Mouse (Mus musculus): Measurements from ENCODE around the gene Fam181a. TPM values are rescaled to one million over a fixed set of nuclear protein-coding genes. Genes with fewer than 3 reads are reported as not detected.

Fam181a gene
- 0.23 TPM in 1 of 2 replicates, not detected in the other for polyA plus RNA-seq (2016; fragmentation: Nextera tagmentation; extraction: Ambion mirVana)

DNA sequence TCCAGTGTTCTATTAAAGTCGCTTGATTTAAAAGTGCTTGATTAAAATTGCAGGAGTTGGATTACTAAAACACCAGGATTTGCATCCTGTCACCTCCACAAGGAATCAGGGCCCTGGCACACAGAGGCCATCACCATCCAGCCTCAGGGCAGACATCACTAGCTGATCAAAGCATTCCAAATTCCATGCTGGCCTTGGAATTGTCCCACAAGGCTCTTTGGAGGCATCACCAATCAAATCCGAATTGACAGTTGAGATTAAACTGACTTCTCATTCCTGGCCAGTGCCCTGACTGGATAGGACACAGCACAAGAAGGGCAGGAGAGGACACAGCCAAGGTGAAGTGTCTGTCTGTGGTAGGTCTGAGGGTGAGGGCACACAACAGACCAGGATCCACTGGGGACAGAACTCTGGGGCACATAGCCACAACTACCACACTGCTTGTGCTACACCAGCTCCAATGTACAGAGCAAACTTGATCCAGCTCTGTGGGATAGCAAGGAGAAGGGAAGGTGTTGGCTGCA lies at the start of gene Fam181a:
Gene Fam181a (plus strand): TSS at position 232 of the 524 bp plus-strand sequence.
- no peak within 1 kb of the TSS for H3K27ac ChIP-seq
- H3K36me3 ChIP-seq, result no peaks in the 10 kb centered on the region
- H3K4me2 ChIP-seq, result no peak within 1 kb of the TSS
- peaks cover 12% of the 10 kb centered on the region for H3K4me1 ChIP-seq (replicated peaks)
- H3K4me3 ChIP-seq (replicated peaks), result no peak within 1 kb of the TSS
- WGBS, result 59% methylated on average over 2 of the region's 2 CpGs
- no peak within 1 kb of the TSS for H3K9ac ChIP-seq (replicated peaks)
- H3K9me3 ChIP-seq, result no peaks in the 10 kb centered on the region
- peaks cover 32% of the 10 kb centered on the region for H3K27me3 ChIP-seq
- ATAC-seq (ENCODE audit: insufficient number of reproducible peaks, insufficient read depth, low FRiP score, low TSS enrichment, low read depth), result no peak

DNA sequence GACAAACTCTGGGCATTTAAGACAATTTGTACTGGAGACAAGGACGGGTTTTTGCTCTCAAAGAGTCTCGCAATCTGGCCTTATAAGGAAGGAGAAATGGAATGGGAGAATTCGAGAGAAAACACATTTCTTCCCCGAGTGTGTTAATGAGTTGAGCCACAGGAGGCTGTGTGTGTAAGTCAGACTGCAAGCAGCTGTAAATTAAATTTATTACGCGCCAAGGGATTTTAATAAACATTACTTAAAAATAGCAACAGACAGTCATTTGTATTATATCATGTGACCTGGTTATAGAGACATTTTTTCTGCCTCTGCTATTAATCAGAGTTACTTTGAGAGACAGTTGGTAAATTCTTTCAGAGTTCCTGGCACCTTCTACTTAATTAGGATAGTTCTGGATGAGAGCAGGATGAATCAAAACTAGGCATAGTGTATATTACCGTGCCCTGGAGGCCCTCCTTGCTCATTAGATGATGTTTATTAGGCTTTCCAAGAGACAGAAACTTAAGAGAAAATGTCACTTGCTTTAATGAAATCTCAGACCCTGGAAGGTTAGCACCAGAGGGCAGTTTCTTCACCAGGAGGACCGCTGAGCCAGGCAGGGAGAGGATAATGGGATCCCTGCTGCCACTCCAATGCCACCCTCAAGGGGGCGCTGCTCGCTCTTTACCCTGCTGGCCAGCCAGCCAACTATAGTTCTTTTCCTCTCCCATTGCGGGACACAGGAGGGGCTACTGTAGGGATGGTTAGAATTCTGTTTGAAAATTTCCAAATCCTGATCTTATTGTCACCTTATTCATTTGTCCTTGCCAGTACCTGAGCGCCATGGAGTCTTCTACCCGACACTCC lies 48.5 kb upstream of the Fam181a start:
- H3K9ac ChIP-seq (replicated peaks), result no peak overlapping the region
- no peak overlapping the region for H3K4me3 ChIP-seq (replicated peaks)
- H3K27me3 ChIP-seq, result no peaks in the 10 kb centered on the region
- no peak overlapping the region for H3K27ac ChIP-seq
- no peak for ATAC-seq (ENCODE audit: insufficient number of reproducible peaks, insufficient read depth, low FRiP score, low TSS enrichment, low read depth)
- H3K36me3 ChIP-seq, result no peaks in the 10 kb centered on the region
- 0 out of 2 replicates have a peak, but pooled peaks cover 4% of the 10 kb centered on the region for H3K9me3 ChIP-seq
- 0 out of 2 replicates have a peak, but pooled peaks cover 4% of the 10 kb centered on the region for H3K4me1 ChIP-seq (replicated peaks)
- WGBS, result 40% methylated on average over 13 of the region's 13 CpGs
- H3K4me2 ChIP-seq, result no peak overlapping the region

DNA sequence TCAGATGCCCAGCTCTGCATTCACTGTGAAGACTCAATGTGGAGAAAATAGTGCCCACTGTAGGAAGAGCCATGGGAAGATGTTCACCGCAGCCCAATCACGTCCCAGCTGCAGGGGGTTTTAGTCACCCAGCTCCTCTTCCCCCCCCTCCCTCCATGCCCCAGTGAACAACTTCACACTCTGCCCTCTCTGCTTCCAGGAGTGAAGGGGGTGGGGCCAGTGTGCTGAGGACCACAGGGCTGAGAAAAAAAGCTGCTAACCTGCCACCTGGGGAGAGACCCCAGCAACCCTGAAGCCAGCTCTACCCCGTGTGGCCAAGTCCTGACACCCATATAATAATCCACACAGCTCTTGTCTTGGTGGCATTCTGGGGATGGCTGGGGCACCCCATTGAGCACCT lies 44.2 kb upstream of the Fam181a start:
- no peaks in the 10 kb centered on the region for H3K36me3 ChIP-seq
- 27% methylated on average over 3 of the region's 3 CpGs for WGBS
- ATAC-seq (ENCODE audit: insufficient number of reproducible peaks, insufficient read depth, low FRiP score, low TSS enrichment, low read depth), result no peak
- H3K4me2 ChIP-seq, result no peak overlapping the region
- no peaks in the 10 kb centered on the region; the same call in 1 of the 2 replicates for H3K27me3 ChIP-seq
- H3K4me1 ChIP-seq (replicated peaks), result peaks cover 12% of the 10 kb centered on the region
- H3K27ac ChIP-seq, result no peak overlapping the region
- no peaks in the 10 kb centered on the region for H3K9me3 ChIP-seq
- no peak overlapping the region for H3K4me3 ChIP-seq (replicated peaks)
- no peak overlapping the region for H3K9ac ChIP-seq (replicated peaks)

DNA sequence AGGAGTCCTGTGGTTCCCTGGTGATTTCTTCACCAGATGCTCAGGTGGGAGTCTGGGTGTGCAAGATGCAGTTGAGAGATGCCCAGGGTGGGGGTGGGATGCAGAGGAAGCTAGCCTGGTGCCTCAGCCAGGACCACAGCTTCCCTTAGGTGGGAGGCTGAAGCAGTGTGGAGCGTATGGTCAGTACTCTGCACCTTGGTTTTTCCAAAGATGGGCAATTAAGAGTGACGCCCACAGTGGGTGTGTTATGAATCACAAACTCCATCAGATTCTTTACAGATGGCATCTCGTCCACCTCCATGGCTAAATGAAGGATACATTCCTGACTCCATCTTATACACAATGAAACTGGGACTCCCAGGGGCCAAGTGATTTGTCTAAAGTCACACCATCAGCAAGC lies 38.6 kb upstream of the Fam181a start:
- no peak overlapping the region for H3K4me3 ChIP-seq (replicated peaks)
- no peak overlapping the region for H3K9ac ChIP-seq (replicated peaks)
- H3K36me3 ChIP-seq, result no peaks in the 10 kb centered on the region
- 89% methylated on average over 3 of the region's 3 CpGs for WGBS
- H3K9me3 ChIP-seq, result no peaks in the 10 kb centered on the region
- ATAC-seq (ENCODE audit: insufficient number of reproducible peaks, insufficient read depth, low FRiP score, low TSS enrichment, low read depth), result no peak
- peaks cover 8% of the 10 kb centered on the region for H3K4me1 ChIP-seq (replicated peaks)
- no peak overlapping the region for H3K27ac ChIP-seq
- no peaks in the 10 kb centered on the region; the same call in 1 of the 2 replicates for H3K27me3 ChIP-seq
- no peak overlapping the region for H3K4me2 ChIP-seq

DNA sequence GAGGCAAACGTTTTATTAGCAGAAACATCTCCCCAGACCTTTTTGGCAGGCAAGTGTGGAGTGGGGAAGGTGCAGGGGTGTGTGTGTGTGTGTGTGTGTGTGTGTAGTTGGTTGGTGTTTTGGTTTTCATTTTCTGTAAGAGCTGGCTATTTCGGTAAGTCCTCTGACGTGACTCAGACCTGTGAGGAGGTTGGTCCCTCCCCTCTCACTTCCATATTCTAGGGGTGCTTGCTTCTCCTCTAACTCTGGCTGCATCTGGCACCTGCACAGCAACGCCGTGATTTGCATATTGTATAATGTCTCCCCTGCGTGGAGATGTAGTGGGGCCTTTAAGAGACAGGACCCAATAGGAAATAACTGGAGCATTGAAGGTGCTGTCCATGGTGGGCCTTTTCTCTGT lies 37.7 kb upstream of the Fam181a start:
- WGBS, result 77% methylated on average over 6 of the region's 6 CpGs
- H3K4me2 ChIP-seq, result no peak overlapping the region

DNA sequence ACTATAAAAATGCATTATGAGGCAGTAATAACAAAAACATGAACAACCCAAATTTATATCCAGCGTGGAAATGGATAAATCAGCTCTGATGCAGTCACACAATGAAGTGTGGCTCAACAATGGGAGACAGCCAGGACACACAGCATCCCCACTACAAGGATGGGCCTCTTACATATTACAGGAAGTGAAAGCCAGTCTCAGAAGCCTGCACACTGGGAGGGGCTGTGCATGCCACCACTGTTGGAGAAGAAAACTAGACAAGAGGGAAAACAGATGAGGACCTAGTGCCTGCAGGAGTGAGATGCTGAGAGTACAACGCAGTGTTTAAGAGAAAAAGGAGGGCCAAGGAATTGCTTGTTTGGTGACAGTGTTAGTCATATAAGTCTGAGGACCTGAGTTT lies 37.0 kb upstream of the Fam181a start:
- Histone ChIP-seq H3K36me3 (no peaks in the 10 kb centered on the region), H3K27ac (no peak overlapping the region), H3K9ac (replicated peaks) (no peak overlapping the region), H3K4me3 (replicated peaks) (no peak overlapping the region), H3K9me3 (peaks cover 10% of the 10 kb centered on the region; the same call in 1 of the 2 replicates), H3K4me2 (no peak overlapping the region), H3K27me3 (no peaks in the 10 kb centered on the region), H3K4me1 (replicated peaks) (no peaks in the 10 kb centered on the region)
- 86% methylated on average over 2 of the region's 2 CpGs for WGBS
- ATAC-seq (ENCODE audit: insufficient number of reproducible peaks, insufficient read depth, low FRiP score, low TSS enrichment, low read depth), result no peak

More for the DNA sequence above, 37.7 kb upstream of the Fam181a start:
- no peaks in the 10 kb centered on the region for H3K36me3 ChIP-seq
- H3K4me1 ChIP-seq (replicated peaks), result peaks cover 2% of the 10 kb centered on the region
- no peak overlapping the region for H3K4me3 ChIP-seq (replicated peaks)
- H3K27me3 ChIP-seq, result no peaks in the 10 kb centered on the region
- no peak overlapping the region for H3K27ac ChIP-seq
- peaks cover 6% of the 10 kb centered on the region; the same call in 1 of the 2 replicates for H3K9me3 ChIP-seq
- no peak overlapping the region for H3K9ac ChIP-seq (replicated peaks)
- ATAC-seq (ENCODE audit: insufficient number of reproducible peaks, insufficient read depth, low FRiP score, low TSS enrichment, low read depth), result no peak

DNA sequence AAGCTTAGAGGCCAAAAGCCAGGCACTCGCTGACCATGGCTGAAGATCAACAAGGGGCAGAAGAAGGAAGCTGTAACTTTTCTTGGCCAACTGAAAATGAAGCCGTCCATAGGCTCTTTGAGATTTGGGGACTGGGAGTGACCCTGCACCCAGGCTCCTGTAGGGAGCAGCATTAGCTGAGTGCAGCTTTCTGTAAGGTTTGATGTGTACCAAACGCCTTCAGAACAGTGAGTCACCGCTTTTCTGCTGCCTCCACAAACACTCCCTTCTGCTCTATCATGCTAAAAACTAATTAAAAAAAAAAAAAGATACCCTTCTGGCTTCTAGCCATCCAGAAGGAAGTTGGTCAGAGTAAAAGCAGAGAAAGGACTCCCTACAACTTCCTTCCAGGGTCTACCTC lies 34.4 kb upstream of the Fam181a start:
- H3K27me3 ChIP-seq, result no peaks in the 10 kb centered on the region
- no peak for ATAC-seq (ENCODE audit: insufficient number of reproducible peaks, insufficient read depth, low FRiP score, low TSS enrichment, low read depth)
- H3K4me3 ChIP-seq (replicated peaks), result no peak overlapping the region

DNA sequence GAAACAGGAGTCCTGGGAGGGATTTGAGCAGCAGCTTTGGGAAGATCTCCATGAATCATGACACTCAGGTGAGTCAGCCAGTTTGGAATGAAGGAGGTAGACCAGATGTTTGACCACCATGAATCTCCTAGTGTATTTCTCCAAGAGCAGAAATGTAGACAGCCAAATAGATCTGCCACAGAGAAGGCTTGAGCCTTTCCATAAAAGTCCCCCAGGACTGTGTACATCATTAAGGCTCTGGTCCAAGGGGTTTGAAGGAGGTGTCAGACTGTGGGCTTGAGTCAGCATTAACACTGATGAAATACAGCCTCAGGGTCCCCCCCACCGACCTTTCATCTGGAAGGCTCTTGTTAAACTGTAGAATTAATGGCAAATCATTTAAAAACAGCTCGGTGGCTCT lies 29.3 kb upstream of the Fam181a start:
- peaks cover 13% of the 10 kb centered on the region; the same call in 1 of the 2 replicates for H3K4me1 ChIP-seq (replicated peaks)
- H3K9me3 ChIP-seq, result peaks cover 10% of the 10 kb centered on the region; the same call in 1 of the 2 replicates
- no peaks in the 10 kb centered on the region for H3K36me3 ChIP-seq
- 0 out of 2 replicates have a peak, but pooled peaks cover 5% of the 10 kb centered on the region for H3K27me3 ChIP-seq
- H3K9ac ChIP-seq (replicated peaks), result no peak overlapping the region
- 25% methylated on average over 2 of the region's 2 CpGs for WGBS
- no peak overlapping the region for H3K4me2 ChIP-seq
- no peak overlapping the region for H3K27ac ChIP-seq
- H3K4me3 ChIP-seq (replicated peaks), result no peak overlapping the region
- ATAC-seq (ENCODE audit: insufficient number of reproducible peaks, insufficient read depth, low FRiP score, low TSS enrichment, low read depth), result no peak

More for the DNA sequence above, 34.4 kb upstream of the Fam181a start:
- H3K9me3 ChIP-seq, result peaks cover 10% of the 10 kb centered on the region; the same call in 1 of the 2 replicates
- no peak overlapping the region for H3K27ac ChIP-seq
- 87% methylated on average over 4 of the region's 4 CpGs for WGBS
- H3K36me3 ChIP-seq, result no peaks in the 10 kb centered on the region
- H3K4me2 ChIP-seq, result no peak overlapping the region
- 0 out of 2 replicates have a peak, but pooled peaks cover under 1% of the 10 kb centered on the region for H3K4me1 ChIP-seq (replicated peaks)
- H3K9ac ChIP-seq (replicated peaks), result no peak overlapping the region

DNA sequence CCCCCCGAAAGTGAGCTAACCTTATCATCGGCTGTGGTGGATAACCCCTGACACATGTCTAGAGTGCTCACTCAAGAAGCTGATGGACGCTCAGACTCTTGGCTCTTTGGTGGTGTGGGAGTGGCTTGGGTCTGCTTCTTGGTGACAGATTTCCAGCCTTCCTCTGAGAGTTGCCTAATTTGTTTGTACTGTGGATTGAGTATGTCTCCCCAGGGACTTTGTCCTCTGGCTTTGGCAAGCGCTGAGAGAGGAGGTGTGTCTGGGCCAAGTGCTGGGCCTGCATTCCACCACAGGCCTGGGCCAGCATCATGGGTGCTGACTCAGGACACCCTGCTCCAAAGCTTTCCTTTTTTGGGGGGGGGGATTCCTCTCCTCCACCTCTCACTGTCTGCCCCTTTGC lies 28.9 kb upstream of the Fam181a start:
- Histone ChIP-seq H3K9me3 (peaks cover 10% of the 10 kb centered on the region; the same call in 1 of the 2 replicates), H3K4me3 (replicated peaks) (no peak overlapping the region), H3K36me3 (no peaks in the 10 kb centered on the region), H3K9ac (replicated peaks) (no peak overlapping the region), H3K27me3 (0 out of 2 replicates have a peak, but pooled peaks cover 5% of the 10 kb centered on the region), H3K27ac (no peak overlapping the region), H3K4me1 (replicated peaks) (peaks cover 13% of the 10 kb centered on the region; the same call in 1 of the 2 replicates), H3K4me2 (no peak overlapping the region)
- 48% methylated on average over 4 of the region's 4 CpGs for WGBS
- ATAC-seq (ENCODE audit: insufficient number of reproducible peaks, insufficient read depth, low FRiP score, low TSS enrichment, low read depth), result no peak

DNA sequence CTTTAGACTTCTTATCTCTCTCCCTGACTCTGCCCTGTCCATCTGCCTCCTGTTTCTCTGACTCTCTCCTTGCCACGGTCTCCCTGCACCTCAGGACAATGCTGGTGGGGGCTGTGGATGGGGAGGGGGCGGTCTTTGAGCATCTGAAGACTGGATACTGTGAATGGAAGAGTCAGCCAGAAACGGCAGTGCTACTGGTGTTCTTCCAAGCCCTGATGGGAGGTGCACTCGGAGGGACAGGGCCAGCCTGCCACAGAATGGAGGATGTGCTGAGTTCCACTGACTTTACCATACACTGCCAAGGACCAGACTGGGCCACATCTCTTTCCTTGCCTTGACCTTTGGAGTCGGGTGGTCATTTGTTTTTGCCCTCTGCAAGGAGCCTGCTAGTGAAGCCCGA lies 27.8 kb upstream of the Fam181a start:
- 71% methylated on average over 6 of the region's 6 CpGs for WGBS
- no peak overlapping the region for H3K27ac ChIP-seq
- no peak overlapping the region for H3K4me3 ChIP-seq (replicated peaks)
- 0 out of 2 replicates have a peak, but pooled peaks cover 5% of the 10 kb centered on the region for H3K27me3 ChIP-seq
- no peak overlapping the region for H3K4me2 ChIP-seq
- 0 out of 2 replicates have a peak overlapping the region, but pooled peaks have one; percentile 12 for H3K9ac ChIP-seq (replicated peaks)
- no peak for ATAC-seq (ENCODE audit: insufficient number of reproducible peaks, insufficient read depth, low FRiP score, low TSS enrichment, low read depth)
- H3K36me3 ChIP-seq, result no peaks in the 10 kb centered on the region
- H3K4me1 ChIP-seq (replicated peaks), result peaks cover 13% of the 10 kb centered on the region; the same call in 1 of the 2 replicates
- peaks cover 5% of the 10 kb centered on the region; the same call in 1 of the 2 replicates for H3K9me3 ChIP-seq

DNA sequence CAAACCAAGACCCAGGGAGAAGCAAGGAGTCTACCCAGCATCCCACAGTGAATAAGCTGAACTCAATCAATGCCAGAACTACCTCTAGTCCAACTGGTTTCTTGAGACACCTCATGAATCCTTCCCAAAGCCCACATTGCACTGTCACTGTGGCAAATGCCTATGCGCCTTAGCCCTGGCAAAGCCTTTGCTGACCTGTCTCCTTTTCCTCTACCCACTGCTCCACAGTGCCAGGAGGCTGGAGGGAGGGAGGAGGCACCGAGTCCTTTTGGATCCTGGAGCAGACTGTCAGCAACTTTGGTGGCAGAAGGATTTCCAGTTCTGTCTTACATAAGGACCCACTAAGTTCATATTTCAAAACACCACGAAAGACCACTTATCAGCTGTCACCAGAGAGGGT lies 27.4 kb upstream of the Fam181a start:
- Histone ChIP-seq H3K9ac (replicated peaks) (no peak overlapping the region), H3K27ac (no peak overlapping the region), H3K27me3 (0 out of 2 replicates have a peak, but pooled peaks cover 5% of the 10 kb centered on the region), H3K4me2 (no peak overlapping the region), H3K4me1 (replicated peaks) (peaks cover 13% of the 10 kb centered on the region; the same call in 1 of the 2 replicates), H3K9me3 (0 out of 2 replicates have a peak, but pooled peaks cover under 1% of the 10 kb centered on the region), H3K36me3 (no peaks in the 10 kb centered on the region), H3K4me3 (replicated peaks) (no peak overlapping the region)
- no peak for ATAC-seq (ENCODE audit: insufficient number of reproducible peaks, insufficient read depth, low FRiP score, low TSS enrichment, low read depth)
- WGBS, result 91% methylated on average over 3 of the region's 3 CpGs
